Mouse (Mus musculus) midbrain, postnatal 0 days (tissue): ENCODE data around the gene Apex2. TPM values are rescaled to one million over a fixed set of nuclear protein-coding genes. Genes with fewer than 3 reads are reported as not detected.

Source experiments
- ATAC-seq: fragments of 200-750 bp; cut with Nextera tagmentation; 2 replicates; pipeline ENCODE4 v1.8.0; 2017; ENCODE audit warnings: moderate number of reproducible peaks, mild to moderate bottlenecking, moderate TSS enrichment, moderate library complexity; ENCODE audit not compliant: low FRiP score
- DNase-seq: peaks from one replicate; pipeline ENCODE4 v3.0.0-alpha.2; 2015; ENCODE audit warnings: low spot score
- H3K27ac ChIP-seq: fragments of 300-500 bp; sonication (generic); 2 replicates; pipeline ENCODE4 v1.5.1; 2014; ENCODE audit warnings: low read depth, mild to moderate bottlenecking, low read length, mixed read lengths
- H3K27me3 ChIP-seq: fragments of 300-500 bp; sonication (generic); 2 replicates; pipeline ENCODE4 v1.6.1; 2014; ENCODE audit warnings: low read length, control low read depth, mixed read lengths; ENCODE audit not compliant: insufficient read depth
- H3K36me3 ChIP-seq: fragments of 300-500 bp; sonication (generic); 2 replicates; pipeline ENCODE4 v1.6.1; 2014; ENCODE audit warnings: low read length, control low read depth, mixed read lengths; ENCODE audit not compliant: insufficient read depth
- H3K4me1 ChIP-seq: fragments of 300-500 bp; sonication (generic); 2 replicates; pipeline ENCODE4 v1.6.1; 2014; ENCODE audit warnings: mild to moderate bottlenecking, control low read depth, antibody characterized with exemption, low read length, mixed read lengths; ENCODE audit not compliant: insufficient read depth
- H3K4me2 ChIP-seq: fragments of 300-500 bp; sonication (generic); 2 replicates; pipeline ENCODE4 v1.6.1; 2014; ENCODE audit warnings: low read depth, mild to moderate bottlenecking, low read length, mixed read lengths; ENCODE audit not compliant: poor library complexity, severe bottlenecking
- H3K4me3 ChIP-seq: fragments of 300-500 bp; sonication (generic); 2 replicates; pipeline ENCODE4 v1.5.1; 2014; ENCODE audit warnings: low read depth, mild to moderate bottlenecking, low read length, moderate library complexity
- H3K9ac ChIP-seq: fragments of 300-500 bp; sonication (generic); replicated peaks from 2 replicates; pipeline ENCODE4 v1.6.1; 2014; ENCODE audit warnings: mild to moderate bottlenecking, low read length, moderate library complexity, mixed read lengths; ENCODE audit not compliant: poor library complexity, severe bottlenecking
- H3K9me3 ChIP-seq: fragments of 300-500 bp; sonication (generic); 2 replicates; pipeline ENCODE4 v1.6.1; 2016; ENCODE audit warnings: low read length, control low read depth
- CTCF ChIP-seq: IDR thresholded peaks from 2 replicates; pipeline ENCODE4 v1.5.1; 2016; ENCODE audit warnings: antibody characterized with exemption, mild to moderate bottlenecking
- WGBS: fragments of 180-500 bp; shearing (Covaris S2); extraction: QIAGEN DNeasy Blood & Tissue Kit; methylation state at CpG from one replicate; pipeline ENCODE4 v1.1.7; 2014; 5-methylcytosine and 5-hydroxymethylcytosine counted together
- polyA plus RNA-seq: library from polyadenylated mRNA; unstranded; fragments of >200 nt; fragmentation: Nextera tagmentation; extraction: Ambion mirVana; gene quantifications from 2 replicates; pipeline ENCODE4 v1.2.1, GENCODE M21; 2015
- total RNA-seq: library from RNA; depleted of rRNA; stranded (reverse); fragments of >200 nt; gene quantifications from 2 replicates; pipeline ENCODE4 v1.2.3, GENCODE M21; 2014; rRNA removed

Gene Apex2
- total RNA-seq (14.3 and 18.6 TPM in 2 replicates), polyA plus RNA-seq (10.3 and 12.1 TPM in 2 replicates)

DNA sequence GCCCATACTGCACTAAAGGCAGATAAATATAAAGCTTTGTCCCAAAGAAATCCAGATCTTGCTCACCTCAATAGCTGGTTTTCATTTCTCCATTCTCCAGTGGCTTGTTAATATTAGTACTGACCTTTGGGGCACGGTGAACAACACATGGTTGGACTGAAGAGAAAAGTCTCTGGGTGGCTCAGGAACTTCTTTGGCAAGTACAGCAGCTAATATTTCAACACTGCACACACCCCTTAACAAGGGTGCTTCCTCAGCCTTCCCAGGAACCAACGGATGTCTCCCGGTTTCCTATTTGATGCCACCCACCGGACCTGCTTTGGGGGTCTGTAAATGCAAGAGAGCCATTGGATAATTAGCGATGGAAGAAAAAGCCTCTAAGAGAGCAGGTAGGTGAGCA is at the start of gene Apex2:
TSS of gene Apex2 (minus strand) at position 173 of the 400 bp plus-strand sequence.
- WGBS = 83% methylated on average over 5 of the region's 5 CpGs
- H3K4me3 ChIP-seq = peak within 1 kb of the TSS; percentile 46; the same call in 1 of the 2 replicates

GRCm38 (mm10) chrX:150636421-150636820 is 46.8 kb upstream of the Apex2 start:
- Histone ChIP-seq H3K9me3 (no peaks in the 10 kb centered on the region), H3K27me3 (no peaks in the 10 kb centered on the region), H3K4me1 (no peaks in the 10 kb centered on the region), H3K9ac (no peak overlapping the region), H3K27ac (no peak overlapping the region), H3K4me3 (no peak overlapping the region), H3K36me3 (no peaks in the 10 kb centered on the region), H3K4me2 (no peak overlapping the region)
- DNase-seq (no peak), ATAC-seq (no peak)
- no peak for TF ChIP-seq CTCF
- WGBS = 71% methylated on average over 1 of the region's 1 CpGs

More for the DNA sequence above, at the start of gene Apex2:
- no peak within 1 kb of the TSS for H3K9ac ChIP-seq
- no peaks in the 10 kb centered on the region for H3K36me3 ChIP-seq
- no peaks in the 10 kb centered on the region for H3K9me3 ChIP-seq
- DNase-seq = no peak
- peak within 1 kb of the TSS; percentile 53 for H3K4me2 ChIP-seq
- no peak within 1 kb of the TSS for H3K27ac ChIP-seq
- no peaks in the 10 kb centered on the region for H3K27me3 ChIP-seq
- TF ChIP-seq CTCF = no peak
- H3K4me1 ChIP-seq = no peaks in the 10 kb centered on the region
- no peak for ATAC-seq

- Histone ChIP-seq H3K4me3 (no peak overlapping the region), H3K4me2 (no peak overlapping the region), H3K4me1 (no peaks in the 10 kb centered on the region), H3K9me3 (no peaks in the 10 kb centered on the region), H3K27me3 (no peaks in the 10 kb centered on the region), H3K27ac (no peak overlapping the region), H3K36me3 (no peaks in the 10 kb centered on the region), H3K9ac (no peak overlapping the region)
- TF ChIP-seq CTCF = no peak
- no peak for ATAC-seq
- no peak for DNase-seq
- 74% methylated on average over 2 of the region's 2 CpGs for WGBS
Measured at GRCm38 (mm10) chrX:150598882-150599281, 9.2 kb upstream of the Apex2 start.

GRCm38 (mm10) chrX:150595016-150595760 is 5.5 kb upstream of the Apex2 start:
- Histone ChIP-seq H3K27me3 (no peaks in the 10 kb centered on the region), H3K27ac (no peak overlapping the region), H3K9ac (no peak overlapping the region), H3K9me3 (no peaks in the 10 kb centered on the region), H3K4me2 (no peak overlapping the region), H3K4me1 (no peaks in the 10 kb centered on the region), H3K36me3 (no peaks in the 10 kb centered on the region), H3K4me3 (no peak overlapping the region)
- TF ChIP-seq CTCF = no peak
- ATAC-seq = no peak
- WGBS = 77% methylated on average over 9 of the region's 9 CpGs
- no peak for DNase-seq

GRCm38 (mm10) chrX:150594176-150594575 is 4.5 kb upstream of the Apex2 start:
- no peak for ATAC-seq
- H3K36me3 ChIP-seq = no peaks in the 10 kb centered on the region
- H3K9me3 ChIP-seq = no peaks in the 10 kb centered on the region
- no peak overlapping the region for H3K9ac ChIP-seq
- no peak for TF ChIP-seq CTCF
- H3K4me1 ChIP-seq = no peaks in the 10 kb centered on the region
- WGBS = 92% methylated on average over 3 of the region's 3 CpGs
- no peak overlapping the region for H3K27ac ChIP-seq
- DNase-seq = no peak
- no peaks in the 10 kb centered on the region for H3K27me3 ChIP-seq
- no peak overlapping the region for H3K4me2 ChIP-seq
- H3K4me3 ChIP-seq = no peak overlapping the region

- ATAC-seq = no peak
- Histone ChIP-seq H3K4me1 (no peaks in the 10 kb centered on the region), H3K4me2 (no peak overlapping the region), H3K9me3 (no peaks in the 10 kb centered on the region), H3K9ac (no peak overlapping the region), H3K36me3 (no peaks in the 10 kb centered on the region), H3K27me3 (no peaks in the 10 kb centered on the region), H3K27ac (no peak overlapping the region), H3K4me3 (no peak overlapping the region)
- TF ChIP-seq CTCF = no peak
- DNase-seq = no peak
- WGBS = 79% methylated on average over 12 of the region's 12 CpGs
Measured at GRCm38 (mm10) chrX:150593266-150594035, 3.8 kb upstream of the Apex2 start.
